Mouse (Mus musculus) MEL (cell line): Measurements from ENCODE around the gene Arhgef39. TPM values are rescaled to one million over a fixed set of nuclear protein-coding genes. Genes with fewer than 3 reads are reported as not detected.

Experiments
- DNase-seq: peaks from one replicate; pipeline ENCODE4 v3.0.0; 2011; ENCODE audit warnings: low read depth, low spot score
- H3K27ac ChIP-seq: 2 replicates; pipeline ENCODE4 v1.5.1; 2012; ENCODE audit warnings: low read depth, mild to moderate bottlenecking, control low read depth, low read length, moderate library complexity; ENCODE audit not compliant: control insufficient read depth
- H3K27me3 ChIP-seq, 2 experiments: fragments of 150-350 bp in 1 of 2; sonication (generic) in 1 of 2; 2 replicates each; pipeline ENCODE4 v1.6.1; 2012; ENCODE audit warnings: low read length in 2 of 2, mild to moderate bottlenecking in 2 of 2, improper control_type of control experiment in 1 of 2, moderate library complexity in 1 of 2; ENCODE audit not compliant: insufficient read depth in 2 of 2, control insufficient read depth in 1 of 2
- H3K36me3 ChIP-seq, 2 experiments: 2 replicates each; pipeline ENCODE4 v1.6.1; 2012 to 2014; ENCODE audit warnings: low read length in 2 of 2, improper control_type of control experiment in 1 of 2, inconsistent platforms in 1 of 2, mild to moderate bottlenecking in 1 of 2; ENCODE audit not compliant: insufficient read depth in 2 of 2, control insufficient read depth in 1 of 2
- H3K4me1 ChIP-seq, 2 experiments: fragments of 150-350 bp in 1 of 2; sonication (generic) in 1 of 2; 2 replicates each; pipeline ENCODE4 v1.6.1; 2012; ENCODE audit warnings: low read length in 2 of 2, improper control_type of control experiment in 1 of 2, mild to moderate bottlenecking in 1 of 2; ENCODE audit not compliant: insufficient read depth in 2 of 2, control insufficient read depth in 1 of 2
- H3K4me3 ChIP-seq, 2 experiments: fragments of 150-350 bp in 1 of 2; sonication (generic) in 1 of 2; 2 replicates each; pipeline ENCODE4 v1.5.1; 2012; ENCODE audit warnings: low read depth in 2 of 2, low read length in 2 of 2, mild to moderate bottlenecking in 2 of 2, moderate library complexity in 2 of 2, control low read depth in 1 of 2, improper control_type of control experiment in 1 of 2; ENCODE audit not compliant: control insufficient read depth in 1 of 2, insufficient read depth in 1 of 2
- H3K79me2 ChIP-seq: 2 replicates; pipeline ENCODE4 v1.6.1; 2012; ENCODE audit warnings: mild to moderate bottlenecking, low read length, moderate library complexity; ENCODE audit not compliant: control insufficient read depth, poor library complexity, insufficient read depth
- H3K9ac ChIP-seq: 2 replicates; pipeline ENCODE4 v1.6.1; 2012; ENCODE audit warnings: low read depth, mild to moderate bottlenecking, control low read depth, low read length, moderate library complexity; ENCODE audit not compliant: control insufficient read depth, poor library complexity, severe bottlenecking
- H3K9me3 ChIP-seq: fragments of 150-350 bp; sonication (generic); replicated peaks from 2 replicates; pipeline ENCODE4 v1.6.1; 2012; ENCODE audit warnings: mild to moderate bottlenecking, low read length, improper control_type of control experiment, moderate library complexity; ENCODE audit not compliant: insufficient read depth
- ELF1 ChIP-seq: IDR thresholded peaks from 2 replicates; pipeline ENCODE4 v1.6.1; 2014; ENCODE audit warnings: low read depth, mild to moderate bottlenecking, inconsistent platforms, low read length, improper control_type of control experiment, moderate library complexity
- EP300 ChIP-seq, 2 experiments: IDR thresholded peaks; 2 replicates each; pipeline ENCODE4 v1.6.1; 2011; ENCODE audit warnings: improper control_type of control experiment in 2 of 2, low read length in 2 of 2, low read depth in 1 of 2, mild to moderate bottlenecking in 1 of 2
- ETS1 ChIP-seq: IDR thresholded peaks from 2 replicates; pipeline ENCODE4 v1.6.1; 2012; ENCODE audit warnings: low read depth, mild to moderate bottlenecking, inconsistent platforms, low read length, improper control_type of control experiment, moderate library complexity
- GATA1 ChIP-seq: IDR thresholded peaks from 2 replicates; pipeline ENCODE4 v1.6.1; 2011; ENCODE audit warnings: low read depth, low read length, improper control_type of control experiment
- HCFC1 ChIP-seq: IDR thresholded peaks from 2 replicates; pipeline ENCODE4 v1.6.1; 2012; ENCODE audit warnings: low read depth, mild to moderate bottlenecking, inconsistent platforms, low read length, improper control_type of control experiment, moderate library complexity
- JUND ChIP-seq: IDR thresholded peaks from 2 replicates; pipeline ENCODE4 v1.6.1; 2011; ENCODE audit warnings: low read depth, mild to moderate bottlenecking, improper control_type of control experiment, low read length
- KAT2A ChIP-seq: conservative IDR thresholded peaks from 2 replicates; pipeline ENCODE4 v1.6.1; 2012; ENCODE audit warnings: low read depth, low read length, improper control_type of control experiment, inconsistent platforms
- MAX ChIP-seq: IDR thresholded peaks from 2 replicates; pipeline ENCODE4 v1.6.1; 2011; ENCODE audit warnings: low read length, improper control_type of control experiment
- MAZ ChIP-seq: IDR thresholded peaks from 2 replicates; pipeline ENCODE4 v1.6.1; 2012; ENCODE audit warnings: low read depth, mild to moderate bottlenecking, inconsistent platforms, low read length, improper control_type of control experiment
- MEF2A ChIP-seq: IDR thresholded peaks from 2 replicates; pipeline ENCODE4 v1.6.1; 2014; ENCODE audit warnings: low read depth, mild to moderate bottlenecking, inconsistent platforms, low read length, improper control_type of control experiment; ENCODE audit not compliant: poor library complexity, insufficient replicate concordance, severe bottlenecking; ENCODE audit errors: extremely low read depth
- MXI1 ChIP-seq: IDR thresholded peaks from 2 replicates; pipeline ENCODE4 v1.6.1; 2011; ENCODE audit warnings: mild to moderate bottlenecking, low read depth, low read length, improper control_type of control experiment
- MYB ChIP-seq: IDR thresholded peaks from 2 replicates; pipeline ENCODE4 v1.6.1; 2011; ENCODE audit warnings: mild to moderate bottlenecking, low read depth, low read length, improper control_type of control experiment
- MYC ChIP-seq: IDR thresholded peaks from 2 replicates; pipeline ENCODE4 v1.6.1; 2011; ENCODE audit warnings: low read depth, mild to moderate bottlenecking, low read length, improper control_type of control experiment, moderate library complexity
- NELFE ChIP-seq: IDR thresholded peaks from 2 replicates; pipeline ENCODE4 v1.6.1; 2011; ENCODE audit warnings: low read depth, low read length, improper control_type of control experiment
- POLR2A ChIP-seq, 2 experiments: IDR thresholded peaks; 2 replicates each; pipeline ENCODE4 v1.6.1; 2011 to 2012; ENCODE audit warnings: low read length in 2 of 2, mild to moderate bottlenecking in 2 of 2, control low read depth in 1 of 2, improper control_type of control experiment in 1 of 2, low read depth in 1 of 2, moderate library complexity in 1 of 2; ENCODE audit not compliant: control insufficient read depth in 1 of 2, insufficient read depth in 1 of 2, poor library complexity in 1 of 2
- POLR2AphosphoS5 ChIP-seq: IDR thresholded peaks from 2 replicates; pipeline ENCODE4 v1.6.1; 2012; ENCODE audit warnings: low read depth, borderline replicate concordance, mild to moderate bottlenecking, inconsistent platforms, low read length, moderate library complexity, mixed read lengths
- RAD21 ChIP-seq: IDR thresholded peaks from 2 replicates; pipeline ENCODE4 v1.6.1; 2011; ENCODE audit warnings: mild to moderate bottlenecking, low read depth, low read length, improper control_type of control experiment
- SIN3A ChIP-seq: IDR thresholded peaks from 2 replicates; pipeline ENCODE4 v1.6.1; 2012; ENCODE audit warnings: low read length, improper control_type of control experiment, inconsistent platforms
- TCF12 ChIP-seq: IDR thresholded peaks from 2 replicates; pipeline ENCODE4 v1.6.1; 2014; ENCODE audit warnings: low read depth, mild to moderate bottlenecking, inconsistent platforms, low read length, improper control_type of control experiment, moderate library complexity
- UBTF ChIP-seq: IDR thresholded peaks from 2 replicates; pipeline ENCODE4 v1.6.1; 2012; ENCODE audit warnings: low read depth, mild to moderate bottlenecking, inconsistent platforms, low read length, improper control_type of control experiment, moderate library complexity, borderline replicate concordance; ENCODE audit not compliant: insufficient read depth
- ZNF384 ChIP-seq: IDR thresholded peaks from 2 replicates; pipeline ENCODE4 v1.6.1; 2012; ENCODE audit warnings: low read depth, mild to moderate bottlenecking, inconsistent platforms, low read length, improper control_type of control experiment
- polyA plus RNA-seq, 2 experiments: library from polyadenylated mRNA; stranded (reverse) in 1 of 2; unstranded in 1 of 2; fragments of >175 nt in 1 of 2; fragments of >200 nt in 1 of 2; gene quantifications; 2 replicates each; pipeline versions ENCODE4 v1.2.1 to v1.2.4; 2012; ENCODE audit warnings: low replicate concordance in 2 of 2, low read depth in 1 of 2; ENCODE audit not compliant: insufficient read length in 2 of 2, insufficient read depth in 1 of 2, missing spikeins in 1 of 2
- total RNA-seq: library from RNA; depleted of rRNA; stranded (reverse); fragments of 300-350 nt; gene quantifications from 2 replicates; pipeline ENCODE4 v1.2.3, GENCODE M21; 2012

Gene Arhgef39
- total and polyA plus RNA-seq, 3 experiments, result 26.3 to 56.7 TPM; not detected in 1

- TF ChIP-seq MYC (no peak), ETS1 (no peak), SIN3A (no peak), NELFE (no peak), UBTF (no peak)
Measured at GRCm38 (mm10) chr4:43453413-43453812, 46.1 kb downstream of the Arhgef39 start (continued).

- no peak overlapping the region for H3K27ac ChIP-seq
- H3K79me2 ChIP-seq, result no peaks in the 10 kb centered on the region
- H3K9ac ChIP-seq, result no peak overlapping the region
- H3K4me3 ChIP-seq, result no peak overlapping the region
- H3K4me1 ChIP-seq, result peaks cover 0 to 12% of the 10 kb centered on the region in 2 experiments; a peak in 2 of 4 replicates
- H3K36me3 ChIP-seq, result no peaks in the 10 kb centered on the region; a peak in 1 of 4 replicates
- peak; percentile 18 for DNase-seq
- H3K9me3 ChIP-seq, result no peaks in the 10 kb centered on the region
- no peaks in the 10 kb centered on the region for H3K27me3 ChIP-seq
- no peak for TF ChIP-seq ELF1
- TF ChIP-seq MEF2A, result no peak
- no peak for TF ChIP-seq MAZ
- no peak for TF ChIP-seq JUND
- TF ChIP-seq EP300 (IDR thresholded peaks at IDR 0.05; ENCODE audit: low read depth in 1 of 2, low read length in 2 of 2), result no peak
- no peak for TF ChIP-seq POLR2A (IDR thresholded peaks at IDR 0.05; ENCODE audit: control insufficient read depth in 1 of 2, insufficient read depth in 1 of 2, low read depth in 1 of 2, low read length in 2 of 2, poor library complexity in 1 of 2)
- TF ChIP-seq ETS1, result no peak
- TF ChIP-seq UBTF, result no peak
- TF ChIP-seq HCFC1, result no peak
- TF ChIP-seq TCF12, result no peak
- no peak for TF ChIP-seq GATA1
- no peak for TF ChIP-seq ZNF384
- TF ChIP-seq POLR2AphosphoS5, result no peak
Measured at GRCm38 (mm10) chr4:43452315-43452714, 47.2 kb downstream of the Arhgef39 start.

- Histone ChIP-seq H3K36me3 (no peaks in the 10 kb centered on the region; a peak in 1 of 4 replicates), H3K4me1 (peaks cover 0 to under 1% of the 10 kb centered on the region in 2 experiments; a peak in 2 of 4 replicates), H3K9ac (no peak overlapping the region), H3K79me2 (no peaks in the 10 kb centered on the region; the same call in 1 of the 2 replicates), H3K27me3 (no peaks in the 10 kb centered on the region), H3K9me3 (no peaks in the 10 kb centered on the region), H3K27ac (no peak overlapping the region), H3K4me3 (no peak overlapping the region)
- TF ChIP-seq KAT2A, result no peak
- TF ChIP-seq MAX, result no peak
- no peak for TF ChIP-seq MXI1
- no peak for TF ChIP-seq MYB
- no peak for TF ChIP-seq RAD21
- no peak for TF ChIP-seq EP300 (IDR thresholded peaks at IDR 0.05; ENCODE audit: low read depth in 1 of 2, low read length in 2 of 2)
- TF ChIP-seq MAZ, result no peak
- no peak for TF ChIP-seq TCF12
- DNase-seq, result no peak
Measured at GRCm38 (mm10) chr4:43448554-43448953, 50.9 kb downstream of the Arhgef39 start.
